ENCODE assay signal across 15 mouse cellular contexts in genomic region chr7:72601933-72602332, GRCm38 (mm10).
DNase-seq lines count a peak whose midpoint lies in the region; ATAC-seq lines count a peak whose summit lies in the region.
"Had no signal": no experiment of that assay in that cellular context is flagged by ENCODE, and none has a peak within 500 bp of the region (broad histone marks: within the 10 kb centered on the region; RNA-seq: fewer than 3 reads in every experiment).

No protein-coding gene starts in this region.

- H3K4me3 ChIP-seq in neural tube, embryonic 12.5 days: no peak overlapping the region
- H3K4me3 ChIP-seq in hindbrain, embryonic 12.5 days: no peak overlapping the region
- H3K4me3 ChIP-seq in midbrain, embryonic 14.5 days (replicated peaks; ENCODE audit: low read depth, low read length): no peak overlapping the region
- H3K4me3 ChIP-seq: layer of hippocampus, adult 2 months; myocyte; stomach, embryonic 15.5 days had no signal

- H3K9me3 ChIP-seq in neural tube, embryonic 12.5 days: no peaks in the 10 kb centered on the region
- H3K9me3 ChIP-seq in hindbrain, embryonic 12.5 days (replicated peaks): no peaks in the 10 kb centered on the region
- no peaks in the 10 kb centered on the region for H3K9me3 ChIP-seq in midbrain, embryonic 14.5 days (ENCODE audit: control insufficient read depth, low read length)
- H3K9me3 ChIP-seq: stomach, embryonic 15.5 days had no signal

- no peak overlapping the region for H3K9ac ChIP-seq in neural tube, embryonic 12.5 days
- H3K9ac ChIP-seq in hindbrain, embryonic 12.5 days: no peak overlapping the region
- no peak overlapping the region for H3K9ac ChIP-seq in midbrain, embryonic 14.5 days (replicated peaks; ENCODE audit: low read length)
- H3K9ac ChIP-seq: stomach, embryonic 15.5 days had no signal

- WGBS in neural tube, embryonic 12.5 days: 65% methylated on average over 8 of the region's 8 CpGs
- 59% methylated on average over 8 of the region's 8 CpGs for WGBS in hindbrain, embryonic 12.5 days
- WGBS in midbrain, embryonic 14.5 days: 52% methylated on average over 8 of the region's 8 CpGs

- no peak overlapping the region for H3K4me2 ChIP-seq in neural tube, embryonic 12.5 days (replicated peaks)
- no peak overlapping the region for H3K4me2 ChIP-seq in hindbrain, embryonic 12.5 days (replicated peaks)
- no peak overlapping the region for H3K4me2 ChIP-seq in midbrain, embryonic 14.5 days (ENCODE audit: low read length)
- H3K4me2 ChIP-seq: stomach, embryonic 15.5 days had no signal

- no peaks in the 10 kb centered on the region for H3K27me3 ChIP-seq in neural tube, embryonic 12.5 days (replicated peaks)
- no peaks in the 10 kb centered on the region for H3K27me3 ChIP-seq in hindbrain, embryonic 12.5 days
- no peaks in the 10 kb centered on the region for H3K27me3 ChIP-seq in midbrain, embryonic 14.5 days (ENCODE audit: control insufficient read depth, insufficient read depth, low read length)
- H3K27me3 ChIP-seq: stomach, embryonic 15.5 days had no signal

- peak; percentile 41; the same call in 1 of the 2 replicates for ATAC-seq in neural tube, embryonic 12.5 days (ENCODE audit: low FRiP score, low read depth)
- peak; percentile 92 for ATAC-seq in hindbrain, embryonic 12.5 days (ENCODE audit: low FRiP score)
- ATAC-seq in midbrain, embryonic 14.5 days (ENCODE audit: low FRiP score, low TSS enrichment): peak; percentile 74

- H3K4me1 ChIP-seq in neural tube, embryonic 12.5 days: no peaks in the 10 kb centered on the region
- H3K4me1 ChIP-seq in hindbrain, embryonic 12.5 days: no peaks in the 10 kb centered on the region
- H3K4me1 ChIP-seq in midbrain, embryonic 14.5 days (ENCODE audit: control insufficient read depth, insufficient read depth, low read length): no peaks in the 10 kb centered on the region
- H3K4me1 ChIP-seq: stomach, embryonic 15.5 days had no signal

- H3K36me3 ChIP-seq in neural tube, embryonic 12.5 days: no peaks in the 10 kb centered on the region
- H3K36me3 ChIP-seq in hindbrain, embryonic 12.5 days: no peaks in the 10 kb centered on the region
- no peaks in the 10 kb centered on the region for H3K36me3 ChIP-seq in midbrain, embryonic 14.5 days (ENCODE audit: control insufficient read depth, insufficient read depth, low read length)
- H3K36me3 ChIP-seq: stomach, embryonic 15.5 days had no signal

- no peak for DNase-seq in neural tube, embryonic 10.5 days (ENCODE audit: extremely low spot score, low spot score)
- peak; percentile 81 for DNase-seq in midbrain, embryonic 14.5 days
- no peak for DNase-seq in adrenal gland, adult 2 months
- DNase-seq in spleen, postnatal 14 days (ENCODE audit: low spot score in 2 of 2): no peak
- DNase-seq in ovary, adult 18-20 months (ENCODE audit: low spot score): no peak
- DNase-seq: adrenal gland, postnatal 25 days; gastrocnemius, postnatal 10 days; heart, postnatal 10 days; lung, adult 2 months; lung, postnatal 4 days had no signal

- no peak overlapping the region for H3K27ac ChIP-seq in neural tube, embryonic 12.5 days
- no peak overlapping the region for H3K27ac ChIP-seq in hindbrain, embryonic 12.5 days
- peak overlapping the region; percentile 56 for H3K27ac ChIP-seq in midbrain, embryonic 14.5 days (replicated peaks; ENCODE audit: low read depth, low read length)
- H3K27ac ChIP-seq: layer of hippocampus, adult 2 months; stomach, embryonic 15.5 days had no signal

Comparison
In these comparisons a context has a peak if more than half of its experiments do, and no peak if none do; other contexts are left out.
1. ATAC-seq: peak in every context shown above with its lines; median percentile 92 in hindbrain, embryonic 12.5 days; 74 in midbrain, embryonic 14.5 days; 41 in neural tube, embryonic 12.5 days.